Mouse (Mus musculus) lung, adult 2 months (tissue): ENCODE data around the gene Tmem114.

Experiments
- CTCF ChIP-seq: fragments of 200-500 bp; IDR thresholded peaks from 2 replicates; pipeline ENCODE4 v1.5.1; 2011; ENCODE audit warnings: mild to moderate bottlenecking, low read length, control low read depth; ENCODE audit not compliant: insufficient read depth
- POLR2A ChIP-seq: fragments of 200-500 bp; IDR thresholded peaks from 2 replicates; pipeline ENCODE4 v1.6.1; 2011; ENCODE audit warnings: low read depth, mild to moderate bottlenecking, control low read depth, low read length, borderline replicate concordance; ENCODE audit errors: extremely low read depth

DNA sequence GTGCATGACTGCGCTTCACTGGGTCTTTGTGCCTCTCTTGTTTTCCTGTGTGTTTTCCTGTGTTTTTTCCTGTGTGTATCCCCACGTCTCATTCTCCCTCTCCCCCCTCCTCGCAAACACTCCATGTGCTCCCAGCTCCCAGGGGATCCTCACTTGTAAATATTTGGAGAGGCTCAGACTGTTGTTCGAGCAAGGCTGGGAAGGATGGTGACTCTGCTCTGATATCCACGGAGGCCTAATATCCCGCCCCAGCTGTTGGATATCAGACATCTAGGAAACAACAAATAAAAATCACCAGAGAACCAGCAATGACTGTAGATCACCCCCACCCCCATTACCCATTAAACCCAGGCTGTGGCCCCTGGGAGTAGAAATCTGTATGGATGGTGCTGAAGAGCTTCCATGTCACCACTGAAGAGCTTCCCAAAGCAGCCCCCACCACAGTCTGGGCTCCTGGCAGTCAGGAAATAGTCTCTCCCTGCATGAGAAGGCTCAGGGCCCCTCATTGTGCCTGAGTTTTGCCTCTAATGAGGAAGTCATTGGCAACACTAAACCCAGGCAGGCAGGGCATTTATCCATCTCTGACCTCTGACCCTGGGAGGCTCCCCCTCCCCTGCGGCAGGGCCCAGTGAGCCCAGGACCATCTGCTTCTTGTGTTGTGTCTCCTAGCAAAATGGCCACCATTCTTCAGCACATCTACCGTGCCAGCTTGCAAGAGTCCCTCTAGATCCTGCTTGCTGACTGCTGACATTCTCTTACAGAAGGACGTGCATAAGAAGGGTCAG, 23.6 kb downstream of the Tmem114 start:
- TF ChIP-seq CTCF (no peak), POLR2A (no peak)
